Mouse (Mus musculus) Patski (cell line): ENCODE measurements at regions not wholly inside any gene's neighbourhood (a gene's known extent, or its start where the extent isn't known, plus 50 kb on each side); places are given as distances from the start of the nearest gene placed in this dataset.

Source experiments
- ATAC-seq: fragments of 100-300 bp; one replicate; pipeline ENCODE4 v1.8.0; 2021
- CTCF ChIA-PET: fragments of 350-600 bp; sonication (Branson Sonifier 250); formaldehyde crosslinking; loops from one replicate; lab custom pipeline; 2022; ENCODE audit warnings: inconsistent platforms; lab: Charles Lee
- POLR2A ChIA-PET: fragments of 350-600 bp; sonication (Branson Sonifier 250); formaldehyde crosslinking; loops from one replicate; lab custom pipeline; 2022; ENCODE audit warnings: antibody characterized with exemption, inconsistent platforms; lab: Charles Lee
- DNase-seq: peaks from one replicate; pipeline ENCODE4 v3.0.0-alpha.2; 2011; ENCODE audit warnings: low read depth, low spot score
- H3K27me3 ChIP-seq: fragments of 371-371 bp; one replicate; pipeline ENCODE4 v1.5.1; 2021
- CTCF ChIP-seq: fragments of 100-300 bp; IDR thresholded peaks from one replicate; pipeline ENCODE4 v1.5.1; 2021
- in situ Hi-C: fragments of 300-500 bp; cut with MboI; formaldehyde crosslinking; loops from 3 replicates; pipeline ENCODE4 v1.11.1; 2018; ENCODE audit warnings: low pct_unique_long_range_greater_than_20kb, mixed read lengths

GRCm38 (mm10) chr5:85485733-85486322 lies 579.6 kb downstream of the Cenpc1 start:
- ChIA-PET POLR2A (no interaction called here), CTCF (no interaction called here)
- no peak for TF ChIP-seq CTCF
- in situ Hi-C loops = no loop called here
- ATAC-seq (no peak), DNase-seq (no peak)
- H3K27me3 ChIP-seq = no peaks in the 10 kb centered on the region

- in situ Hi-C loops = no loop called here
- no peak for DNase-seq
- no peak for ATAC-seq
- ChIA-PET CTCF (no interaction called here), POLR2A (no interaction called here)
- no peak for TF ChIP-seq CTCF
- no peaks in the 10 kb centered on the region for H3K27me3 ChIP-seq
Measured at GRCm38 (mm10) chr5:85485157-85485556, 580.2 kb downstream of the Cenpc1 start.

GRCm38 (mm10) chr5:85467811-85468210 lies 597.6 kb downstream of the Cenpc1 start:
- DNase-seq (no peak), ATAC-seq (no peak)
- ChIA-PET CTCF (no interaction called here), POLR2A (no interaction called here)
- TF ChIP-seq CTCF = no peak
- in situ Hi-C loops = no loop called here
- H3K27me3 ChIP-seq = no peaks in the 10 kb centered on the region

- ATAC-seq (no peak), DNase-seq (no peak)
- H3K27me3 ChIP-seq = no peaks in the 10 kb centered on the region
- no peak for TF ChIP-seq CTCF
- ChIA-PET POLR2A (no interaction called here), CTCF (no interaction called here)
- in situ Hi-C loops = no loop called here
Measured at GRCm38 (mm10) chr5:85467151-85467550, 598.2 kb downstream of the Cenpc1 start.
